In the genomic region with DNA sequence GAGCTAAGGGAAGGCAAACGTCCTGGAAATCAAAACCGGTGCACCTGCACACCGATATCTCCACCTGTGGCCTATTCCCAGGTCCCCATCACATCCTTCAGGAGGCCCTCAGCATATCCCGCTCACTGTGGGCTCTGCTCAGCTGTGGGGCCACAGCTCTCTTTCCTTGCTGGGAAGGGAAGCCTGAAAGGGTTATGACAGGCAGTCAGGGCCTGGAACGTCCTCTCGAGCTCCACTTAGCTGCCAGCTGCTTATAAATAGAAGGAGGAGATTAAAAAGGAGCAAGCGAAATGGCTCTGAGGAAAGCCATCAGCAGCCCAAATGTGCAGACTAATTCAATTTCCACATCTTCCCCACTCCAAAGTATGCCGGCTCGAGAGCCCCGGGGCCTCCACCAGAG, we compare ENCODE assay signal across 12 mouse cellular contexts.
DNase-seq lines count a peak whose midpoint lies in the region; ATAC-seq and TF ChIP-seq lines count a peak whose summit lies in the region.
"Had no signal": no experiment of that assay in that cellular context is flagged by ENCODE, and none has a peak within 500 bp of the region (broad histone marks: within the 10 kb centered on the region; RNA-seq: fewer than 3 reads in every experiment).

No protein-coding gene starts in this region.

- TF ChIP-seq POLR2A in brain, embryonic 14.5 days (IDR thresholded peaks at IDR 0.05; ENCODE audit: borderline replicate concordance, extremely low read depth, insufficient read depth, insufficient read length, poor library complexity, severe bottlenecking): no peak

- 52% methylated on average over 10 of the region's 10 CpGs for WGBS in heart, embryonic 12.5 days
- WGBS in hindbrain, embryonic 16.5 days: 67% methylated on average over 10 of the region's 10 CpGs
- WGBS in lung, postnatal 0 days: 69% methylated on average over 10 of the region's 10 CpGs

- peaks cover 31% of the 10 kb centered on the region for H3K4me1 ChIP-seq in heart, embryonic 12.5 days (replicated peaks)
- peaks cover 11% of the 10 kb centered on the region for H3K4me1 ChIP-seq in hindbrain, embryonic 16.5 days (ENCODE audit: control insufficient read depth, insufficient read depth, low read depth, low read length)
- no peaks in the 10 kb centered on the region for H3K4me1 ChIP-seq in lung, postnatal 0 days (ENCODE audit: insufficient read depth, low read depth, low read length)
- H3K4me1 ChIP-seq: liver, embryonic 12.5 days had no signal

- intact Hi-C loops in gastrocnemius, adult 2 months (cut with DNase I): loop anchor here (1.0 to 5.0 kb wide), 2 partner anchors 75 to 98 kb away; no protein-coding TSS in a partner anchor
- intact Hi-C loops in gastrocnemius, postnatal 36 days (cut with DNase I): loop anchor here (5.0 kb wide), 1 partner anchor 93 kb away; no protein-coding TSS in a partner anchor

- H3K4me2 ChIP-seq in heart, embryonic 12.5 days: no peak overlapping the region
- H3K4me2 ChIP-seq in hindbrain, embryonic 16.5 days (ENCODE audit: low read length): no peak overlapping the region
- H3K4me2 ChIP-seq in lung, postnatal 0 days (replicated peaks; ENCODE audit: low read depth, low read length): no peak overlapping the region
- H3K4me2 ChIP-seq: forebrain, embryonic 12.5 days; liver, embryonic 12.5 days had no signal

- DNase-seq in gastrocnemius, adult 2 months: peak; percentile 55
- no peak for DNase-seq in gastrocnemius, postnatal 36 days
- peak; percentile 41 for DNase-seq in brain, embryonic 14.5 days (ENCODE audit: low read depth)
- DNase-seq in urinary bladder, postnatal 14 days (ENCODE audit: low spot score): no peak
- no peak for DNase-seq in lung, postnatal 0 days (ENCODE audit: low spot score)
- DNase-seq in right cerebral cortex, postnatal 14 days: no peak

- H3K36me3 ChIP-seq in heart, embryonic 12.5 days: no peaks in the 10 kb centered on the region
- H3K36me3 ChIP-seq in hindbrain, embryonic 16.5 days (ENCODE audit: control insufficient read depth, insufficient read depth, low read length): no peaks in the 10 kb centered on the region
- H3K36me3 ChIP-seq in lung, postnatal 0 days (ENCODE audit: insufficient read depth, low read length): no peaks in the 10 kb centered on the region
- H3K36me3 ChIP-seq: forebrain, embryonic 12.5 days; G1E; liver, embryonic 12.5 days had no signal

- no peak for TF ChIP-seq EP300 in lung, postnatal 0 days (IDR thresholded peaks at IDR 0.05)

- H3K4me3 ChIP-seq in gastrocnemius, adult 2 months: no peak overlapping the region
- no peak overlapping the region for H3K4me3 ChIP-seq in heart, embryonic 12.5 days
- no peak overlapping the region for H3K4me3 ChIP-seq in hindbrain, embryonic 16.5 days (ENCODE audit: low read length)
- no peak overlapping the region for H3K4me3 ChIP-seq in lung, postnatal 0 days (ENCODE audit: low read depth, low read length)
- H3K4me3 ChIP-seq: forebrain, embryonic 12.5 days; liver, embryonic 12.5 days had no signal

- H3K27ac ChIP-seq in gastrocnemius, adult 2 months: peak overlapping the region; percentile 48
- peak overlapping the region; percentile 35; the same call in 1 of the 2 replicates for H3K27ac ChIP-seq in heart, embryonic 12.5 days (ENCODE audit: poor library complexity, severe bottlenecking)
- H3K27ac ChIP-seq in hindbrain, embryonic 16.5 days (ENCODE audit: low read depth, low read length): peak overlapping the region; percentile 42; the same call in 1 of the 2 replicates
- no peak overlapping the region for H3K27ac ChIP-seq in lung, postnatal 0 days (ENCODE audit: low read length)
- H3K27ac ChIP-seq: forebrain, embryonic 12.5 days; liver, embryonic 12.5 days had no signal

- no peak for ATAC-seq in heart, embryonic 12.5 days (ENCODE audit: insufficient number of reproducible peaks, low FRiP score)
- peak; percentile 44; the same call in 1 of the 2 replicates for ATAC-seq in hindbrain, embryonic 16.5 days
- ATAC-seq in lung, postnatal 0 days: no peak
- ATAC-seq: intestine, postnatal 0 days; liver, embryonic 12.5 days had no signal

- no peaks in the 10 kb centered on the region for H3K27me3 ChIP-seq in heart, embryonic 12.5 days (replicated peaks)
- no peaks in the 10 kb centered on the region for H3K27me3 ChIP-seq in hindbrain, embryonic 16.5 days (replicated peaks; ENCODE audit: control insufficient read depth, insufficient read depth, low read length)
- no peaks in the 10 kb centered on the region for H3K27me3 ChIP-seq in lung, postnatal 0 days (replicated peaks; ENCODE audit: insufficient read depth, low read length)
- H3K27me3 ChIP-seq: liver, embryonic 12.5 days had no signal

- 0 out of 2 replicates have a peak overlapping the region, but pooled peaks have one; percentile 4 for H3K9ac ChIP-seq in heart, embryonic 12.5 days
- 0 out of 2 replicates have a peak overlapping the region, but pooled peaks have one; percentile 22 for H3K9ac ChIP-seq in hindbrain, embryonic 16.5 days (ENCODE audit: low read depth, low read length)
- no peak overlapping the region for H3K9ac ChIP-seq in lung, postnatal 0 days (replicated peaks; ENCODE audit: low read depth)
- H3K9ac ChIP-seq: forebrain, embryonic 12.5 days; liver, embryonic 12.5 days had no signal

- TF ChIP-seq CTCF in gastrocnemius, adult 2 months (IDR thresholded peaks at IDR 0.05): no peak
- no peak for TF ChIP-seq CTCF in brain, embryonic 14.5 days (IDR thresholded peaks at IDR 0.05; ENCODE audit: borderline replicate concordance, extremely low read depth, insufficient read depth, insufficient read length)
- TF ChIP-seq CTCF in lung, postnatal 0 days (IDR thresholded peaks at IDR 0.05): no peak

- H3K9me3 ChIP-seq in heart, embryonic 12.5 days (replicated peaks): no peaks in the 10 kb centered on the region
- no peaks in the 10 kb centered on the region for H3K9me3 ChIP-seq in hindbrain, embryonic 16.5 days (ENCODE audit: control insufficient read depth, low read length)
- H3K9me3 ChIP-seq in lung, postnatal 0 days (ENCODE audit: low read length): no peaks in the 10 kb centered on the region
- H3K9me3 ChIP-seq: forebrain, embryonic 12.5 days; G1E; liver, embryonic 12.5 days had no signal

Comparison
In these comparisons a context has a peak if more than half of its experiments do, and no peak if none do; other contexts are left out.
1. DNase-seq: peak in gastrocnemius, adult 2 months (single experiment) and brain, embryonic 14.5 days (single experiment); none in gastrocnemius, postnatal 36 days (0 of 2), urinary bladder, postnatal 14 days (single experiment), lung, postnatal 0 days (single experiment) and right cerebral cortex, postnatal 14 days (single experiment).